Mouse (Mus musculus): ENCODE data around the gene Cav1.

Cav1 gene

GRCm38 (mm10) chr6:17317167-17317524 is 11.0 kb downstream of the Cav1 start:
- DNase-seq (ENCODE audit: low spot score in 2 of 2) = no peak

GRCm38 (mm10) chr6:17317944-17318343 is 11.8 kb downstream of the Cav1 start:
- no peak for DNase-seq (ENCODE audit: low spot score in 2 of 2)

GRCm38 (mm10) chr6:17321976-17322375 is 15.8 kb downstream of the Cav1 start:
- DNase-seq (ENCODE audit: low spot score in 2 of 2) = no peak

GRCm38 (mm10) chr6:17327216-17327615 is 21.1 kb downstream of the Cav1 start:
- DNase-seq (ENCODE audit: low spot score in 2 of 2) = no peak

- DNase-seq (ENCODE audit: low spot score in 2 of 2) = no peak
These were observed 23.7 kb downstream of the Cav1 start for GRCm38 (mm10) chr6:17329801-17330200.

- DNase-seq (ENCODE audit: low spot score in 2 of 2) = no peak
These were observed 31.6 kb downstream of the Cav1 start for GRCm38 (mm10) chr6:17337724-17338123.

GRCm38 (mm10) chr6:17340406-17340805 is 34.3 kb downstream of the Cav1 start:
- no peak for DNase-seq (ENCODE audit: low spot score in 2 of 2)

- no peak for DNase-seq (ENCODE audit: low spot score in 2 of 2)
These were observed 41.9 kb downstream of the Cav1 start for GRCm38 (mm10) chr6:17348011-17348410.

GRCm38 (mm10) chr6:17350803-17351202 is 44.7 kb downstream of the Cav1 start:
- DNase-seq (ENCODE audit: low spot score in 2 of 2) = no peak

- DNase-seq (ENCODE audit: low spot score in 2 of 2) = no peak
These were observed 53.0 kb downstream of the Cav1 start for GRCm38 (mm10) chr6:17358896-17359690.

- DNase-seq (ENCODE audit: low spot score in 2 of 2) = no peak
These were observed 56.6 kb downstream of the Cav1 start for GRCm38 (mm10) chr6:17362771-17363170.

- DNase-seq (ENCODE audit: low spot score in 2 of 2) = no peak
These were observed 57.5 kb downstream of the Cav1 start for GRCm38 (mm10) chr6:17363446-17364179.

- DNase-seq (ENCODE audit: low spot score in 2 of 2) = no peak
These were observed 68.2 kb downstream of the Cav1 start for GRCm38 (mm10) chr6:17374326-17374725.

- DNase-seq (ENCODE audit: low spot score in 2 of 2) = no peak
These were observed 71.2 kb downstream of the Cav1 start for GRCm38 (mm10) chr6:17377371-17377770.

GRCm38 (mm10) chr6:17380102-17380501 is 74.0 kb downstream of the Cav1 start:
- no peak for DNase-seq (ENCODE audit: low spot score in 2 of 2)

- no peak for DNase-seq (ENCODE audit: low spot score in 2 of 2)
These were observed 75.6 kb downstream of the Cav1 start for GRCm38 (mm10) chr6:17381690-17382089.

GRCm38 (mm10) chr6:17385531-17385930 is 79.4 kb downstream of the Cav1 start:
- DNase-seq (ENCODE audit: low spot score in 2 of 2) = no peak

GRCm38 (mm10) chr6:17387991-17388710 is 82.0 kb downstream of the Cav1 start:
- DNase-seq (ENCODE audit: low spot score in 2 of 2) = no peak
